Mouse (Mus musculus) forebrain, embryonic 11.5 days (tissue): Measurements from ENCODE around the gene Meis1. TPM values are rescaled to one million over a fixed set of nuclear protein-coding genes. Genes with fewer than 3 reads are reported as not detected.

Experiments used
- ATAC-seq: fragments of 200-750 bp; cut with Nextera tagmentation; replicated peaks from 2 replicates; pipeline ENCODE4 v1.8.0; 2017; ENCODE audit warnings: moderate TSS enrichment; ENCODE audit not compliant: low FRiP score
- DNase-seq: peaks from one replicate; pipeline ENCODE4 v3.0.0-alpha.2; 2017; ENCODE audit warnings: low spot score
- H3K27ac ChIP-seq: fragments of 300-500 bp; sonication (generic); 2 replicates; pipeline ENCODE4 v1.5.1; 2014; ENCODE audit warnings: low read depth, low read length
- H3K27me3 ChIP-seq: fragments of 300-500 bp; sonication (generic); 2 replicates; pipeline ENCODE4 v1.6.1; 2014; ENCODE audit warnings: mild to moderate bottlenecking, low read length, mixed read lengths; ENCODE audit not compliant: control insufficient read depth, insufficient read depth
- H3K36me3 ChIP-seq: fragments of 300-500 bp; sonication (generic); 2 replicates; pipeline ENCODE4 v1.6.1; 2014; ENCODE audit warnings: mild to moderate bottlenecking, low read length, moderate library complexity, mixed read lengths; ENCODE audit not compliant: control insufficient read depth, insufficient read depth
- H3K4me1 ChIP-seq: fragments of 300-500 bp; sonication (generic); replicated peaks from 2 replicates; pipeline ENCODE4 v1.6.1; 2014; ENCODE audit warnings: low read length, mixed read lengths; ENCODE audit not compliant: control insufficient read depth, insufficient read depth
- H3K4me2 ChIP-seq: fragments of 300-500 bp; sonication (generic); 2 replicates; pipeline ENCODE4 v1.6.1; 2014; ENCODE audit warnings: low read depth, mild to moderate bottlenecking, low read length, moderate library complexity, mixed read lengths; ENCODE audit not compliant: severe bottlenecking
- H3K4me3 ChIP-seq: fragments of 300-500 bp; sonication (generic); 2 replicates; pipeline ENCODE4 v1.5.1; 2014; ENCODE audit warnings: low read depth, low read length
- H3K9ac ChIP-seq: fragments of 300-500 bp; sonication (generic); 2 replicates; pipeline ENCODE4 v1.6.1; 2014; ENCODE audit warnings: low read length
- H3K9me3 ChIP-seq: fragments of 300-500 bp; sonication (generic); 2 replicates; pipeline ENCODE4 v1.6.1; 2016; ENCODE audit warnings: low read length, mixed read lengths; ENCODE audit not compliant: control insufficient read depth
- WGBS: fragments of 180-500 bp; shearing (Covaris S2); extraction: QIAGEN DNeasy Blood & Tissue Kit; methylation state at CpG from one replicate; pipeline ENCODE4 v1.1.7; 2014; 5-methylcytosine and 5-hydroxymethylcytosine counted together
- polyA plus RNA-seq: library from polyadenylated mRNA; unstranded; fragments of >200 nt; fragmentation: Nextera tagmentation; extraction: Ambion mirVana; gene quantifications from 2 replicates; pipeline ENCODE4 v1.2.1, GENCODE M21; 2014

Gene Meis1
- polyA plus RNA-seq, 1 experiment from 2014 or later, result 29.9 TPM

DNA sequence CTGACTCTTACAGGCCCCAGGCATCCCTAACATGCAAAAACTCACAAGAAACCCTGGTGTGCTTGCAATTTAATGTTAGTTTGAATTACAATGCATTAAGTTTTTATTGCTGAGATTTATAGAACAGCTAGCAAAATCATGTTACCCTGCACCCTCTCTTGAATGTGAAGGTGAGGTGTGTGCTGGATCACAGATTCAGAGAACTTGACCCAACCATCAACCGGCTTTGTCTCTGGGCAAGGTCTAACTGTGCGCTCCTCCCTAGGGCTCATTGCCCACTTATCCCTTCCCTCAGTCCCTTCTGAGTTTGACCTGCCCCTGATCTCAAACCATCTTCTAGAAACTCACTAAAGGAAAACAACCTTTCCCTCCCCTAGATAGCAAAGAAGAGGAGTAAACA lies 6.8 kb downstream of the Meis1 start:
- no peak overlapping the region for H3K4me3 ChIP-seq
- no peak overlapping the region for H3K27ac ChIP-seq
- no peak overlapping the region for H3K4me2 ChIP-seq
- H3K36me3 ChIP-seq, result no peaks in the 10 kb centered on the region
- peaks cover 17% of the 10 kb centered on the region; the same call in 1 of the 2 replicates for H3K4me1 ChIP-seq
- no peak overlapping the region for H3K9ac ChIP-seq
- 24% methylated on average over 2 of the region's 2 CpGs for WGBS
- H3K27me3 ChIP-seq, result peaks cover 44% of the 10 kb centered on the region
- DNase-seq (no peak), ATAC-seq (no peak)
- H3K9me3 ChIP-seq, result no peaks in the 10 kb centered on the region

DNA sequence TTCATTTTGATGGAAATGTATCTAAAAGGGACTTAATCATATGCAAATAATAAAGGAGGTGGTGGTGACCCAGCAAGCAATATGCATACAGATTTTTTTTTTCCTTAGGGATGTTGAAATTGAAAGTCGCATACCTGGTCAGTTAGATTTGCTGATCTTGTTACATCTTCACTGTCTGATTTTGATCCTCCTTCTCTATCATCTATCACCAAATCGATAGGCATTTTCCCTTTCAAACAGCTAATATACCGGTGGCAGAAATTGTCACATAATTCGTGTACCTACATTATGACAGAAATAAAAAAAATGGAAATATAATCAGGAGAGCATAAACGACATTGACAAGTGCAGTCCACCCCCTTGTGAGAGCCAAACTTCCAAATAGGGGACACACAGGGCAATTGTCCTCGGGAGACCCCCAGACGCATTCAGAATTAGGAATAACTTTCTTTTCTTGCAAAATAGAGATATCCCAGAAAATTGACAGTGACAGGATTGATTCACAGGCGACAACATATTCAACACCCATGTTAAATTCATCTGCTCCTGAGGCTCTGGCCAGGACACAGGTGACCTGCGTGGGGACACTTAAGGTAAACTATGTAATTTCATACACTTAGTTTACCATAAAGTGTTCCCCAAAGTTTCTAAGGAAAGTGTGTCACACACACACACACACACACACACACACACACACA lies 7.5 kb downstream of the Meis1 start:
- 28% methylated on average over 9 of the region's 9 CpGs for WGBS
- H3K36me3 ChIP-seq, result no peaks in the 10 kb centered on the region
- H3K4me2 ChIP-seq, result no peak overlapping the region
- no peak overlapping the region for H3K9ac ChIP-seq
- H3K4me3 ChIP-seq, result no peak overlapping the region
- no peaks in the 10 kb centered on the region for H3K9me3 ChIP-seq
- H3K27ac ChIP-seq, result no peak overlapping the region
- peaks cover 17% of the 10 kb centered on the region; the same call in 1 of the 2 replicates for H3K4me1 ChIP-seq
- no peak for DNase-seq
- H3K27me3 ChIP-seq, result peaks cover 46% of the 10 kb centered on the region
- no peak for ATAC-seq

DNA sequence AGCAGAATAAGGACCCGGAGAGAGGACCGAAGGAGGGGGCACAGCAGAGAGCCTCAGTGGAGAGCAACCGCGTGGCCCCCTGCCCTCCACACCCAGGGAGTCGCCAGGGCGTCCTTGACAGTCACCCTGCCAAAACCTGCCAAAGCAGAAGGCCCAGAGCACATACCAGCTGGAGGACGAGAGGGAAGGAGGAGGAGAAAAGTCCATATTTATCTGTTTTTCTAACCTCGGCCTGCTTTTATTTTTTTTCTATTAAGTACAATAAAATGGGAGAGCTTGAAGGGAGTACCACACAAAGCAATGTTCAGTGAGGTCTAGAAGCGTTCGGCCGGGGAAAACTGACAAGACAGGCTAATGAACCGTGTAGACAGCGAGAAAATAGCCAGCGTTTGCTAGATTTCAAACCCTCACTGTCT lies 8.4 kb downstream of the Meis1 start:
- no peak overlapping the region for H3K27ac ChIP-seq
- H3K4me2 ChIP-seq, result peak overlapping the region; percentile 31; the same call in 1 of the 2 replicates
- WGBS, result 3% methylated on average over 14 of the region's 14 CpGs
- DNase-seq (no peak), ATAC-seq (no peak; the same call in 1 of the 2 replicates)
- H3K9me3 ChIP-seq, result no peaks in the 10 kb centered on the region
- H3K27me3 ChIP-seq, result peaks cover 47% of the 10 kb centered on the region
- peaks cover 17% of the 10 kb centered on the region; the same call in 1 of the 2 replicates for H3K4me1 ChIP-seq
- H3K4me3 ChIP-seq, result no peak overlapping the region
- no peaks in the 10 kb centered on the region for H3K36me3 ChIP-seq
- no peak overlapping the region for H3K9ac ChIP-seq

DNA sequence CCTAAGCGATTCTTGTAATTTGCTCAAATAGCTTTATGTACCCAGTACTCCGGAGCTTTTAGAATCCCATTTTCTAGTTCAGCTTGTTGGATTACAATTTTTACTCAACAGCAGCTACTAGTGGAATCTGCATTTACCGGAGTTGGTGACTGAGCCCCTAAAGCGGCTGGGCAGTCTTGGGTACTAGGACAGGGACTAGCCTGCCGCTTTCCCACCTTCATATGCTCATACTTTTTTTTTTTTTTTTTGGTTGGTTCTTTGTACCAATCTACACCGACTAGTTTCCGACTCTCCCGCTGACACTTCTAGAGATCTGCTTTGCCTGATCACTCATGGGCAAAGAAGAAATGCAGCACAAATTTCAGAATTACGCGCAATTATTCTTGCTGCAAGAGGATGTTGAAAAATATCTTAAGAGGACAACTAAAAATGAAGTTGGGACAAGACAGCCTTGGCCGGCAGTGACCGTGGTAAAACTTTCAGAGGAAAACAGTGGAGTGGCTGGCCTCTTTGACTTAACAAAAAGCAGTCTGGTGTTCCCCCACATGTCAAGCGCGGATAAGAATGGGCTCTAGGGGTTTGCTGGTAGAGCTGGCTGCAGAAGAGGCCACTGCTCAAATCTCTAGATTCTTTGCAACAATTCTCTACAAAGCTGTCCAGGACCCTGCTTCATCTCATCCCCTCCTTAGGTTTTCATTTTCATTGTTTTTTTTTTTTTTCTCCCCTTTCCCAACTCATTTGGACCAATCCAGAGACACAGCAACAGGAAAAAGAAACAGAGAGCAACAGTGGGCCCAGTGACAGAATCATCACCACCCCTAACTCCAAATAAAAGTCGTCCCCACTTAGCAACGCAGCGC lies 9.0 kb downstream of the Meis1 start:
- H3K27me3 ChIP-seq, result peaks cover 47% of the 10 kb centered on the region
- H3K36me3 ChIP-seq, result no peaks in the 10 kb centered on the region
- DNase-seq (no peak), ATAC-seq (no peak)
- no peak overlapping the region for H3K4me3 ChIP-seq
- peaks cover 15% of the 10 kb centered on the region; the same call in 1 of the 2 replicates for H3K4me1 ChIP-seq
- no peak overlapping the region for H3K9ac ChIP-seq
- WGBS, result 11% methylated on average over 17 of the region's 17 CpGs
- H3K9me3 ChIP-seq, result no peaks in the 10 kb centered on the region
- no peak overlapping the region for H3K27ac ChIP-seq
- peak overlapping the region; percentile 31; the same call in 1 of the 2 replicates for H3K4me2 ChIP-seq

DNA sequence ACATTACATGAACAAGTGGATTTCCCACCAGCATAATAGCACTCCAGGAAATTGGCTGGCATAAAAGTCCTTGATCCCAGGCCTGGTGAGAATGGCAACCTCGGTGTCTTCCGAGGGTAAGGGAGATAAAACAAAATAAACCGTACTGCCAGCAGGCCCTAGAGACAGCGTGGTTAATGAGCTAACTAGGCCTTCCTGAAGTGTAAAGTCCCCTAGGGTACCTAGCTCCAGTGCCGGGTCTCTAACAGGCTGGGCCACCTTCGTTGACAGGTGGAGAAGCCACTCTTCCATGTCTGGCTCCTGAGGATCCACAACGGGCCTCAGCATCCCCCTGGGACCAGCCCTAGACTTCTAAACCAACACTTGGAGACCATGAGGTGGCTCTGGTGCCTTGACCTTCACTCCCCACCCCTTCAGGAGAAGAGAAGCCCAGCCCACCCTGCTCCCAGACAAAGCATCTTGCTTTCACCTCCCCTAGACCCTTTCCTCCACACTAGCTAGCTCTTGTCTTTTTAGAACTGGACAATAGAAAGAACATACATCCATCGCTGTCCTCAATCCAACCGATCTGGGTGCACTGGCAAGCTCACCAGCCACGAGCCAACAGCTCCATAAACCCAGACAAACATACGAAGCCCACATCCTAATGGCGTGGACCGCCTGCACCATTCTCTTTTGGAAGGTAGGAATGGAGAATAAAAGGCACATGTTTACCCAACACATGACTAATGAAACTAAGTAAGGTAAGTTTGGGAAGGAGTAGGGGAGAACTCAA lies 10.0 kb downstream of the Meis1 start:
- no peak overlapping the region for H3K9ac ChIP-seq
- H3K27me3 ChIP-seq, result peaks cover 47% of the 10 kb centered on the region
- ATAC-seq (no peak), DNase-seq (no peak)
- no peaks in the 10 kb centered on the region for H3K9me3 ChIP-seq
- no peak overlapping the region for H3K4me3 ChIP-seq
- peaks cover 14% of the 10 kb centered on the region; the same call in 1 of the 2 replicates for H3K4me1 ChIP-seq
- no peaks in the 10 kb centered on the region for H3K36me3 ChIP-seq
- H3K4me2 ChIP-seq, result no peak overlapping the region
- H3K27ac ChIP-seq, result no peak overlapping the region
- WGBS, result 25% methylated on average over 13 of the region's 13 CpGs

DNA sequence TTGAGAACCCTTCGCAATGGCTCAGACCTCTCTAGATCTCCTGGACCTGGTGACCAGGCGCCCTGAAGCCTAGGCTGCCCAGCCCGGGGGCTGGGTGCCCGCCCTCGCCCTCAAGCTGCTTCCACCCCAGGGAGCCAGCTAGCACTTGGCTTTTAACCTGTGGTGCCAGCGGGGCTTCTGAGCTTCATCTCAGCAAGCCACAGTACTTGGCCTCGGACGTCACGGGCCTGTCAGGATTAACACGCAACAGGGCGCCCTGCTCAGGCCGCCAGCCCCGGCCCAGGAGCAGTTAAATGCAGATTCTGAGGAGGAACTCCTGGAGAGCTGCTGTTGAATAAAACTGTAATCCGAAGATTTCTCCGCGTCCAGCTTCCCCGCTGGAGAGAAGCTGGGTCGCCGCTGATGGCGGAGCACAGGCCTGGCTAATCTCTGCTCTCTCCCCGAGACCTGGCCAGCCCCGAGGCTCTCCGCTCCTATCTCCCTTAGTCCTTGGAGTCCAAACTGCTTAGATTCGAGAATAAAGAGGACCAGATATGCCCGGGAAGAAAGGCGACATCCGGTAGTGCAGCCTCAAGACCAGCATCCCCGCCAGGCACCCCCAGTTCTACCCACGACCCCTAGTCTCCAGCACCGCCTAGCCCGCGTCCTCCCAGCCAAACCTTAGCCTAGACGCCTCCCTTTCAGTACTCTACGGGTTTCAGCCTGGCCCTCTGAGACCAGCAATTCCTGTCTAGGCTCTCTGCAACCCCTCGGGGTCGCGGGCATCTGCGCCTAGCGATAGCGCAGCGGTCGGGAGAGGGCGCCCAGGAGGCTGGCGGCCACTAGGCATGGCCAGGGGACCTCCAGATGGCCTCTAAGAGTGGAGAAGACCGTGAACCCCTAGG lies 11.0 kb downstream of the Meis1 start:
- peak overlapping the region; percentile 21 for H3K4me3 ChIP-seq
- DNase-seq (peak; percentile 69), ATAC-seq (peak; percentile 58)
- peak overlapping the region; percentile 3; the same call in 1 of the 2 replicates for H3K9ac ChIP-seq
- peaks cover 8% of the 10 kb centered on the region; the same call in 1 of the 2 replicates for H3K4me1 ChIP-seq
- WGBS, result 7% methylated on average over 45 of the region's 45 CpGs
- H3K27ac ChIP-seq, result no peak overlapping the region
- peaks cover 37% of the 10 kb centered on the region for H3K27me3 ChIP-seq
- peak overlapping the region; percentile 46 for H3K4me2 ChIP-seq
- no peaks in the 10 kb centered on the region for H3K9me3 ChIP-seq
- H3K36me3 ChIP-seq, result no peaks in the 10 kb centered on the region

DNA sequence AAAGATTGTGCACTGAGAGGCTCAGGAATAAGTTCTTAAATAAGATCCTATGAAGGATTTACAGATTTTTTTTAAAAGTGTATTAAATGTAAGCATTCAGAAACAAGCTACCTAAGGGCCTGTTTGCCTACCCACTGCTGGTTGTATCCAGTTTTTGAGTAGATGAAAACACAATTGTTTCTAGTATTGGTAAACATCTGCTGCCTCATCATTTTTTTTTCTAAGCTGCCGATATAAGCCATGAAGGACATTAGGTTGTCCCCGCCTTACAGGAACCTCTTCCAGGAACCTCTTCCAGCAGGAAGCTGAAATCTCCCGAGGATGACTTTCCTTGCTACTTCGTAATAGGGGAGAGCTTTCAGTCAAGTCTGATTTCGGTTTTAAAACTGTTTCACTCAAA lies 11.7 kb downstream of the Meis1 start:
- no peak overlapping the region for H3K9ac ChIP-seq
- H3K27me3 ChIP-seq, result peaks cover 30% of the 10 kb centered on the region
- DNase-seq (no peak), ATAC-seq (no peak)
- no peaks in the 10 kb centered on the region for H3K36me3 ChIP-seq
- 33% methylated on average over 5 of the region's 5 CpGs for WGBS
- no peak overlapping the region for H3K4me2 ChIP-seq
- peaks cover 8% of the 10 kb centered on the region; the same call in 1 of the 2 replicates for H3K4me1 ChIP-seq
- no peak overlapping the region for H3K27ac ChIP-seq
- H3K9me3 ChIP-seq, result no peaks in the 10 kb centered on the region
- no peak overlapping the region for H3K4me3 ChIP-seq
